Mouse (Mus musculus): Measurements from ENCODE around the gene Apoc4. TPM values are rescaled to one million over a fixed set of nuclear protein-coding genes. Genes with fewer than 3 reads are reported as not detected.
A peak's percentile ranks its signal among the peaks of the same experiment; 100 is the strongest.

The Apoc4 gene
- polyA plus RNA-seq, 1 experiment from 2014 or later = not detected

- Histone ChIP-seq H3K9me3 (replicated peaks) (no peaks in the 10 kb centered on the region), H3K36me3 (peaks cover 67% of the 10 kb centered on the region)
- DNase-seq (ENCODE audit: low spot score) = no peak
Observed at GRCm38 (mm10) chr7:19713196-19713595, 31.9 kb upstream of the Apoc4 start.

GRCm38 (mm10) chr7:19712414-19712813 lies 31.1 kb upstream of the Apoc4 start:
- H3K4me3 ChIP-seq = no peak overlapping the region
- peaks cover 25% of the 10 kb centered on the region for H3K4me1 ChIP-seq
- WGBS = 87% methylated on average over 4 of the region's 4 CpGs
- no peaks in the 10 kb centered on the region for H3K27me3 ChIP-seq (ENCODE audit: low read depth, poor library complexity, severe bottlenecking)
- no peaks in the 10 kb centered on the region for H3K9me3 ChIP-seq (replicated peaks)
- peaks cover 71% of the 10 kb centered on the region for H3K36me3 ChIP-seq
- no peak overlapping the region for H3K27ac ChIP-seq (replicated peaks)
- no peak for DNase-seq (ENCODE audit: low spot score)

More at GRCm38 (mm10) chr7:19713196-19713595, 31.9 kb upstream of the Apoc4 start:
- Histone ChIP-seq H3K4me3 (peak overlapping the region; percentile 100; the same call in 1 of the 2 replicates), H3K27me3 (ENCODE audit: low read depth, poor library complexity, severe bottlenecking) (no peaks in the 10 kb centered on the region), H3K27ac (replicated peaks) (no peak overlapping the region), H3K4me1 (peaks cover 25% of the 10 kb centered on the region)
- WGBS = 59% methylated on average over 4 of the region's 4 CpGs

GRCm38 (mm10) chr7:19710650-19711049 lies 29.4 kb upstream of the Apoc4 start:
- H3K27me3 ChIP-seq (ENCODE audit: low read depth, poor library complexity, severe bottlenecking) = no peaks in the 10 kb centered on the region
- H3K4me3 ChIP-seq = no peak overlapping the region
- no peaks in the 10 kb centered on the region for H3K9me3 ChIP-seq (replicated peaks)
- H3K4me1 ChIP-seq = peaks cover 15% of the 10 kb centered on the region
- WGBS = 97% methylated on average over 10 of the region's 10 CpGs
- peaks cover 82% of the 10 kb centered on the region for H3K36me3 ChIP-seq
- no peak overlapping the region for H3K27ac ChIP-seq (replicated peaks)
- DNase-seq (ENCODE audit: low spot score) = no peak

GRCm38 (mm10) chr7:19705271-19705670 lies 24.0 kb upstream of the Apoc4 start:
- Histone ChIP-seq H3K4me1 (peaks cover 20% of the 10 kb centered on the region), H3K4me3 (no peak overlapping the region), H3K9me3 (replicated peaks) (no peaks in the 10 kb centered on the region), H3K27me3 (ENCODE audit: low read depth, poor library complexity, severe bottlenecking) (no peaks in the 10 kb centered on the region), H3K36me3 (peaks cover 88% of the 10 kb centered on the region), H3K27ac (replicated peaks) (no peak overlapping the region)
- 96% methylated on average over 7 of the region's 7 CpGs for WGBS
- no peak for DNase-seq (ENCODE audit: low spot score)

GRCm38 (mm10) chr7:19704475-19704874 lies 23.2 kb upstream of the Apoc4 start:
- Histone ChIP-seq H3K27me3 (ENCODE audit: low read depth, poor library complexity, severe bottlenecking) (no peaks in the 10 kb centered on the region), H3K9me3 (replicated peaks) (no peaks in the 10 kb centered on the region), H3K4me1 (peaks cover 27% of the 10 kb centered on the region), H3K27ac (replicated peaks) (no peak overlapping the region), H3K36me3 (peaks cover 80% of the 10 kb centered on the region), H3K4me3 (no peak overlapping the region)
- DNase-seq (ENCODE audit: low spot score) = no peak
- WGBS = 97% methylated on average over 4 of the region's 4 CpGs

GRCm38 (mm10) chr7:19702859-19703555 lies 21.7 kb upstream of the Apoc4 start:
- H3K4me3 ChIP-seq = no peak overlapping the region
- H3K9me3 ChIP-seq (replicated peaks) = no peaks in the 10 kb centered on the region
- no peak overlapping the region for H3K27ac ChIP-seq (replicated peaks)
- peaks cover 41% of the 10 kb centered on the region for H3K4me1 ChIP-seq
- DNase-seq (ENCODE audit: low spot score) = no peak
- WGBS = 89% methylated on average over 16 of the region's 16 CpGs
- H3K27me3 ChIP-seq (ENCODE audit: low read depth, poor library complexity, severe bottlenecking) = no peaks in the 10 kb centered on the region
- H3K36me3 ChIP-seq = peaks cover 65% of the 10 kb centered on the region

- Histone ChIP-seq H3K4me1 (peaks cover 46% of the 10 kb centered on the region), H3K4me3 (peak overlapping the region; percentile 29), H3K36me3 (peaks cover 56% of the 10 kb centered on the region), H3K27ac (replicated peaks) (peak overlapping the region; percentile 63), H3K9me3 (replicated peaks) (peaks cover 6% of the 10 kb centered on the region), H3K27me3 (ENCODE audit: low read depth, poor library complexity, severe bottlenecking) (no peaks in the 10 kb centered on the region)
- 26% methylated on average over 22 of the region's 22 CpGs for WGBS
- DNase-seq (ENCODE audit: low spot score) = peak; percentile 71
Observed at GRCm38 (mm10) chr7:19701069-19701761, 19.9 kb upstream of the Apoc4 start.

GRCm38 (mm10) chr7:19700299-19701068 lies 19.2 kb upstream of the Apoc4 start:
- 62% methylated on average over 12 of the region's 12 CpGs for WGBS
- Histone ChIP-seq H3K27me3 (ENCODE audit: low read depth, poor library complexity, severe bottlenecking) (no peaks in the 10 kb centered on the region), H3K4me3 (peak overlapping the region; percentile 29; the same call in 1 of the 2 replicates), H3K27ac (replicated peaks) (peak overlapping the region; percentile 38; the same call in 1 of the 2 replicates), H3K9me3 (replicated peaks) (peaks cover 6% of the 10 kb centered on the region), H3K36me3 (peaks cover 56% of the 10 kb centered on the region), H3K4me1 (peaks cover 46% of the 10 kb centered on the region)
- no peak for DNase-seq (ENCODE audit: low spot score)

GRCm38 (mm10) chr7:19699827-19700148 lies 18.5 kb upstream of the Apoc4 start:
- H3K4me1 ChIP-seq = peaks cover 46% of the 10 kb centered on the region
- peak overlapping the region; percentile 80; the same call in 1 of the 2 replicates for H3K27ac ChIP-seq (replicated peaks)
- no peak overlapping the region for H3K4me3 ChIP-seq
- 78% methylated on average over 4 of the region's 4 CpGs for whole genome bisulfite sequencing
- H3K27me3 ChIP-seq (ENCODE audit: low read depth, poor library complexity, severe bottlenecking) = no peaks in the 10 kb centered on the region
- peaks cover 49% of the 10 kb centered on the region for H3K36me3 ChIP-seq
- DNase-seq (ENCODE audit: low spot score) = no peak
- H3K9me3 ChIP-seq (replicated peaks) = peaks cover 6% of the 10 kb centered on the region

GRCm38 (mm10) chr7:19698907-19699826 lies 17.9 kb upstream of the Apoc4 start, which contains the start of gene Apoe:
Apoe (minus strand) TSS chr7:19699188.
- peaks cover 6% of the 10 kb centered on the region for H3K9me3 ChIP-seq (replicated peaks)
- H3K27ac ChIP-seq (replicated peaks) = peak within 1 kb of the TSS; percentile 80
- peak within 1 kb of the TSS; percentile 59 for H3K4me3 ChIP-seq
- peaks cover 46% of the 10 kb centered on the region for H3K4me1 ChIP-seq
- H3K27me3 ChIP-seq (ENCODE audit: low read depth, poor library complexity, severe bottlenecking) = no peaks in the 10 kb centered on the region
- DNase-seq (ENCODE audit: low spot score) = peak; percentile 60
- WGBS = 1% methylated on average over 20 of the region's 20 CpGs
- H3K36me3 ChIP-seq = peaks cover 43% of the 10 kb centered on the region

- peak; percentile 57 for DNase-seq (ENCODE audit: low spot score)
- 1% methylated on average over 28 of the region's 28 CpGs for WGBS
- peak overlapping the region; percentile 59 for H3K4me3 ChIP-seq
- no peaks in the 10 kb centered on the region for H3K27me3 ChIP-seq (ENCODE audit: low read depth, poor library complexity, severe bottlenecking)
- peaks cover 51% of the 10 kb centered on the region for H3K4me1 ChIP-seq
- peaks cover 33% of the 10 kb centered on the region for H3K36me3 ChIP-seq
- H3K9me3 ChIP-seq (replicated peaks) = peaks cover 6% of the 10 kb centered on the region
- H3K27ac ChIP-seq (replicated peaks) = peak overlapping the region; percentile 80
Observed at GRCm38 (mm10) chr7:19697949-19698906, 16.9 kb upstream of the Apoc4 start.
